Mouse (Mus musculus) kidney, adult 2 months (tissue): ENCODE measurements at regions not wholly inside any gene's neighbourhood (a gene's known extent, or its start where the extent isn't known, plus 50 kb on each side); places are given as distances from the start of the nearest gene placed in this dataset.

Experiments used
- DNase-seq: peaks from one replicate; pipeline ENCODE4 v3.0.0; 2021
- H3K27ac ChIP-seq: fragments of 200-500 bp; 2 replicates; pipeline ENCODE4 v1.5.1; 2012; ENCODE audit warnings: low read depth, low read length, control low read depth, inconsistent platforms; ENCODE audit not compliant: insufficient read depth
- H3K27me3 ChIP-seq: fragments of 200-500 bp; replicated peaks from 2 replicates; pipeline ENCODE4 v1.6.1; 2012; ENCODE audit warnings: mild to moderate bottlenecking, moderate library complexity, low read length, inconsistent platforms; ENCODE audit not compliant: control insufficient read depth, insufficient read depth
- H3K36me3 ChIP-seq: fragments of 200-500 bp; 2 replicates; pipeline ENCODE4 v1.6.1; 2012; ENCODE audit warnings: mild to moderate bottlenecking, moderate library complexity, low read length, inconsistent platforms; ENCODE audit not compliant: control insufficient read depth, insufficient read depth
- H3K4me1 ChIP-seq: fragments of 200-500 bp; 2 replicates; pipeline ENCODE4 v1.6.1; 2011; ENCODE audit warnings: low read length; ENCODE audit not compliant: control insufficient read depth, insufficient read depth
- H3K4me3 ChIP-seq: fragments of 200-500 bp; 2 replicates; pipeline ENCODE4 v1.5.1; 2011; ENCODE audit warnings: mild to moderate bottlenecking, low read depth, low read length, control low read depth; ENCODE audit not compliant: insufficient read depth
- CTCF ChIP-seq: fragments of 200-500 bp; conservative IDR thresholded peaks from 2 replicates; pipeline ENCODE4 v1.5.1; 2011; ENCODE audit warnings: low read depth, mild to moderate bottlenecking, control low read depth, low read length, moderate library complexity, mixed read lengths; ENCODE audit not compliant: insufficient read depth, insufficient read length
- POLR2A ChIP-seq: fragments of 200-500 bp; IDR thresholded peaks from one replicate; pipeline ENCODE4 v1.6.1; 2011; ENCODE audit warnings: low read depth, low read length, control low read depth
- WGBS: fragments of 180-500 bp; shearing (Covaris S2); methylation state at CpG from one replicate; pipeline ENCODE4 v1.1.7; 2018; 5-methylcytosine and 5-hydroxymethylcytosine counted together

DNA sequence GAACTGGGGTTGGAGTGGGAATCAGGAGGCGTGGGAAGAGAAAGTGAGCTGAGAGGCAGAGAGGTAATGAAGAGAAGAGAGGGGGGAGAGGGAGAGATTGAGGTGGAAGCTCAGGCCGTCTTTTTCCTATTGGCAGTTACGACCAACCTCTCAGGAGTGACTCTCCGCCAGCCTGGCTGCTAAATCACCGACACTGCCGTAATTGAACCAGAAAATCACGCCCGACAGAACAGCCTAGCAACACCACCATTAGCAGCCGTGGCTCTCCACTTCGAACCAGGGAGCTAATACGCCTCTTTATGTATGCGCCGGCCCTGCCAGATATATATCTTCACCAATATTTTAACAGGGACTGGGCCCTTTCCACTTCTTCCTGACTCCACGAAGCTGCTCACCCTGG, 173.5 kb upstream of the Prok2 start:
- no peak for DNase-seq
- TF ChIP-seq CTCF, result no peak
- no peak for TF ChIP-seq POLR2A
- WGBS, result 52% methylated on average over 14 of the region's 14 CpGs
- H3K27ac ChIP-seq, result no peak overlapping the region
- H3K4me1 ChIP-seq, result peaks cover 4% of the 10 kb centered on the region
- no peaks in the 10 kb centered on the region for H3K36me3 ChIP-seq
- H3K4me3 ChIP-seq, result no peak overlapping the region
- no peaks in the 10 kb centered on the region for H3K27me3 ChIP-seq

DNA sequence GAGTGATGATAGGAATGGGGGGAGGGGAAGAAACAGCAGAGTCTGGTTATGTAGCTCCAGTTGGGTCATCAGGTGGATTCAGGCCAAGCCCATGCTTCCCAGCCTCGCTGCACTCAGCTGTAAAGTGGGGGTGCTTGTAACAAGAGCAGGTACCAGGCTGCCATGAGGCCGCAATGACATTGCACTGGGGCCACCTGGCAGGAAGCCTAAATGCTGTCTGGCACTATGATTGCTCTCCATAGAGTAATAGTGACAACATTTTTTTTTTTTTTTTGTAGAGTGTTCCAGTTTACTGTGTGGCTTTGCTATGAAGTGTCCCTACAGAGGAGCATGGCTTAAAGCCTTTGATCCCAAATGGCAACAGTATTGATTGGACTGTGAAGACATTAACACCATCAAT, 171.9 kb upstream of the Prok2 start:
- WGBS, result 90% methylated on average over 2 of the region's 2 CpGs
- no peaks in the 10 kb centered on the region for H3K27me3 ChIP-seq
- DNase-seq, result no peak
- no peaks in the 10 kb centered on the region for H3K4me1 ChIP-seq
- no peaks in the 10 kb centered on the region for H3K36me3 ChIP-seq
- no peak for TF ChIP-seq CTCF
- TF ChIP-seq POLR2A, result no peak
- no peak overlapping the region for H3K4me3 ChIP-seq
- H3K27ac ChIP-seq, result no peak overlapping the region

DNA sequence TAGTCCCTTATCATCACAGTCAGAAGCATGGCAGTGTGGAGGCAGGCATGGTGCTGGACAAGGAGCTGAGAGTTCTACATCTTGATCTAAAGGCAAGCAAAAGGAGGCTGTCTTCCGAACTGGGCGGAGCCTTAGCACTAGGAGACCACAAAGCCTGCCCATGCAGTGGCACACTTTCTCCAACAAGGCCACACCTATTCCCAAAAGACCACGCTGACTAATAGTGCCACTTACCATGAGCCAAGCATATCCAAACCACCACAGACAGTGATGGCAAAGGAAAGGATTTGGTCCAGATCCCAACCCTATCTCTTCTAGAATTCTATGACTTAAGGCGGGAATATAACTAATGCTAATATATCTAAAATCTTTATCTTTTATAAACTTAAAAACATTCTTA, 169.4 kb upstream of the Prok2 start:
- Histone ChIP-seq H3K4me1 (no peaks in the 10 kb centered on the region), H3K36me3 (no peaks in the 10 kb centered on the region), H3K27ac (no peak overlapping the region), H3K27me3 (no peaks in the 10 kb centered on the region), H3K4me3 (no peak overlapping the region)
- DNase-seq, result no peak
- 93% methylated on average over 4 of the region's 4 CpGs for WGBS
- no peak for TF ChIP-seq POLR2A
- TF ChIP-seq CTCF, result no peak

DNA sequence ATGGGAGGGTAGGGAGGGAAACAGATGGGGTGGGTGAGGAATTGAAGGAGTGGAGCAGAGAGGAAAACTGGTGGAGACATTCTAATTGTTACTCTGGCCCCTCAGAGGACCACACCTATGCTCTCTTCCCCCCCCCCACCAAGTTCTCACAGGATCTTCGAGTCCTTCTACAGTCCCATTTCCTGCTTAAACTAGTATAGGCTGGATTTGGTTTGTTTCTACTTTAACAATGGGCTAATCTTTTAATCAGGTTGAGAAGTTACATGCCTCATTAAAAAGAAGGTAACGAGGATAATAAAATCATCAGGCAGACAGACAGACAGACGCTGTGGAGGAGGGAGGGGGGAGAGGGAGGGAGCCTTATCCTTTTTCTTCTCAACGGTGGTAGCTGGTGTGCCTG, 167.7 kb upstream of the Prok2 start:
- no peaks in the 10 kb centered on the region for H3K36me3 ChIP-seq
- no peak overlapping the region for H3K4me3 ChIP-seq
- 26% methylated on average over 4 of the region's 4 CpGs for WGBS
- no peaks in the 10 kb centered on the region for H3K27me3 ChIP-seq
- TF ChIP-seq CTCF, result no peak
- TF ChIP-seq POLR2A, result no peak
- no peak for DNase-seq
- no peak overlapping the region for H3K27ac ChIP-seq
- H3K4me1 ChIP-seq, result no peaks in the 10 kb centered on the region

DNA sequence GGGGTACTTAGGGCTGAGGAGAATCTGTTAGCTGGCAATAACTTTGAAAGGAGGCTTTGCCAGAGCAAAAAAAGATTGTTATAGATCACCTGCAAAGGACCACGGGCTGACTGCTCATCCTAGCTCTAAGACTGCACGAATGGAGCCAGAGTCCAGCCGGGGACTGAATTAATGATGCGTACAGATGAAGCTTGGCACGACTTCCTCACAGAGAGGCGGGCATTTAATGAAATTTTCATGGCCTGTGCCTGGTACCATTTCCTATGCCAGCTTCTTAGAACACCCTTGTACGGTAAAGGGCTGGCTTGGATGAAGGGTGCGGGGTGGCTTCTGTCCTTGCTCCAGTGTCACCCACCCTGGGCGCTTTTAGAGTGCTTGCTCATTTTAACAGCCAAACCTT, 166.0 kb upstream of the Prok2 start:
- 60% methylated on average over 9 of the region's 9 CpGs for WGBS

DNA sequence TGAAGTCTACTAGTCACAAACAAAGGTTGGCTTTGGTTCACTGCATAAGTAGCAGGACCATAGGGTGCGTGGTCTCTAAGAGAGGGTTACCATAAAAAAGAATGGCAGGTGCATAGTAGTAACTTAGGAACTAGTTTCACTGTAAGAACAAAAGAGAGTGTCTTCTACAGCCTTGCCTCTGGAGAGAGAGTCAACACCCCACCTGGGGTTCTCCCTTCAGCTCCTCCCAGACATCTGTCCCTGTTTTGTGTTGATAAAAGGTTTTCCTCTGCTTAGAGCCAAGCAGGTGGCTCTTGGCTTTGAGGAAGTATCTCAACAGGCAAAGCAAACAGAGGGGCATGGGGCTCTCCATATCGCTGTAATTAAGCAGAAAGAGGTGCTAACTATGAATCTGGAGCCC, 165.6 kb upstream of the Prok2 start:
- no peak for DNase-seq
- Histone ChIP-seq H3K4me3 (no peak overlapping the region), H3K4me1 (no peaks in the 10 kb centered on the region), H3K36me3 (no peaks in the 10 kb centered on the region), H3K27me3 (no peaks in the 10 kb centered on the region), H3K27ac (no peak overlapping the region)
- TF ChIP-seq CTCF, result no peak
- TF ChIP-seq POLR2A, result no peak
- 71% methylated on average over 2 of the region's 2 CpGs for WGBS

More for the DNA sequence above, 166.0 kb upstream of the Prok2 start:
- Histone ChIP-seq H3K36me3 (no peaks in the 10 kb centered on the region), H3K27ac (no peak overlapping the region), H3K27me3 (no peaks in the 10 kb centered on the region), H3K4me1 (no peaks in the 10 kb centered on the region), H3K4me3 (no peak overlapping the region)
- no peak for DNase-seq
- no peak for TF ChIP-seq CTCF
- no peak for TF ChIP-seq POLR2A

DNA sequence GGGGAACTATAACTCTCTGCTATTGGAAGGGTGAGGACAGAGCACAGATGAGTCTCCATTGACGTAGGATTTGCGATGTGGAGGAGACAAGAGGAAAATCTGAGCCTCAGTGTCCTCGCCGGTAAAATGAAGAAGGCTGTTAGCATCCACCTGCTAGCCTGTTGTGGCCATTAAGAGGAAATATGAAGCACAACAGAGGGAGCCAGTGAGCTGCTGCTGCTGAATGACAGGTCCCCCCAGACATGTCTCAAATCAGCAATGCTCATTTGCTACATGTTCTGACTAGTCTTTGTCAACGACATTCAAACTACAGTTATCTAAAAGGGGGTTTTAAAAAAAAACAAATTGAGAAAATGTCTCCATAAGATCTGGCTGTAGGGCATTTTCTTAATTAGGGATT, 164.6 kb upstream of the Prok2 start:
- Histone ChIP-seq H3K36me3 (no peaks in the 10 kb centered on the region), H3K4me3 (no peak overlapping the region), H3K27ac (no peak overlapping the region), H3K27me3 (no peaks in the 10 kb centered on the region), H3K4me1 (no peaks in the 10 kb centered on the region)
- TF ChIP-seq POLR2A (no peak), CTCF (0 out of 2 replicates have a peak, but pooled peaks have one; percentile 16)
- WGBS, result 84% methylated on average over 5 of the region's 5 CpGs
- no peak for DNase-seq

DNA sequence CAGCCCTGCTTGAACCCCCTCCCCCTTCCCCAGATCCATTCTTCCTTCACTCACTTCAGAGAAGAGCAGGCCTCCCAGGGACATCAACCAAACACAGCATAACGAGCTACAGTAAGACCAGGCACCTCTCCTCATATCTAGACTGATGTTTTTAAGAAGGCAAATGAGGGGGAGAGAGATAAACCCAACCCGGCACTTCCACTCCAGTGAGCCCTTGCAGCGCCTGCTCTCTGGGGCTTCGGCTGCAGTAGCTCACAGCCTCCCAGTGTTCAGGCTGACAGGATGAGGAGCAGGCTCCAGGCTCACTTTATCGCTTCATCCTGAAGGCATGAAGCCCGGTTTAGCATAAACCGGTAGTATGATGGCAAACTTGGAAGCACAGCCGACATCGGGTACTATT, 162.9 kb upstream of the Prok2 start:
- 50% methylated on average over 9 of the region's 9 CpGs for WGBS

More for the DNA sequence above, 162.9 kb upstream of the Prok2 start:
- H3K4me1 ChIP-seq, result no peaks in the 10 kb centered on the region
- DNase-seq, result no peak
- TF ChIP-seq POLR2A (no peak), CTCF (no peak)
- H3K27me3 ChIP-seq, result no peaks in the 10 kb centered on the region
- H3K4me3 ChIP-seq, result no peak overlapping the region
- H3K36me3 ChIP-seq, result no peaks in the 10 kb centered on the region
- H3K27ac ChIP-seq, result no peak overlapping the region
